Mouse (Mus musculus) liver, embryonic 16.5 days (tissue): Measurements from ENCODE around the gene Dusp5. TPM values are rescaled to one million over a fixed set of nuclear protein-coding genes. Genes with fewer than 3 reads are reported as not detected.

Source experiments
- ATAC-seq: fragments of 200-750 bp; cut with Nextera tagmentation; 2 replicates; pipeline ENCODE4 v1.8.0; 2017; ENCODE audit warnings: low read depth, mild to moderate bottlenecking, moderate number of reproducible peaks, moderate library complexity
- H3K27ac ChIP-seq: fragments of 300-500 bp; sonication (generic); 2 replicates; pipeline ENCODE4 v1.5.1; 2014; ENCODE audit warnings: mild to moderate bottlenecking, low read length
- H3K27me3 ChIP-seq: fragments of 300-500 bp; sonication (generic); 2 replicates; pipeline ENCODE4 v1.6.1; 2014; ENCODE audit warnings: low read depth, low read length, mixed read lengths; ENCODE audit not compliant: control insufficient read depth, insufficient read depth
- H3K36me3 ChIP-seq: fragments of 300-500 bp; sonication (generic); 2 replicates; pipeline ENCODE4 v1.6.1; 2014; ENCODE audit warnings: mild to moderate bottlenecking; ENCODE audit not compliant: control insufficient read depth, insufficient read depth
- H3K4me1 ChIP-seq: fragments of 300-500 bp; sonication (generic); 2 replicates; pipeline ENCODE4 v1.6.1; 2014; ENCODE audit warnings: low read depth, low read length, mixed read lengths; ENCODE audit not compliant: control insufficient read depth
- H3K4me2 ChIP-seq: fragments of 300-500 bp; sonication (generic); 2 replicates; pipeline ENCODE4 v1.6.1; 2014; ENCODE audit warnings: low read depth, low read length, mixed read lengths
- H3K4me3 ChIP-seq: fragments of 300-500 bp; sonication (generic); 2 replicates; pipeline ENCODE4 v1.5.1; 2014; ENCODE audit warnings: low read depth, mild to moderate bottlenecking, low read length
- H3K9ac ChIP-seq: fragments of 300-500 bp; sonication (generic); 2 replicates; pipeline ENCODE4 v1.6.1; 2014; ENCODE audit warnings: low read depth, low read length
- H3K9me3 ChIP-seq: fragments of 300-500 bp; sonication (generic); replicated peaks from 2 replicates; pipeline ENCODE4 v1.6.1; 2016; ENCODE audit warnings: low read length; ENCODE audit not compliant: control insufficient read depth
- WGBS: fragments of 180-500 bp; shearing (Covaris S2); extraction: QIAGEN DNeasy Blood & Tissue Kit; methylation state at CpG from one replicate; pipeline ENCODE4 v1.1.7; 2014; ENCODE audit not compliant: insufficient replicate concordance; 5-methylcytosine and 5-hydroxymethylcytosine counted together
- polyA plus RNA-seq: library from polyadenylated mRNA; unstranded; fragments of >200 nt; fragmentation: Nextera tagmentation; extraction: Ambion mirVana; gene quantifications from 2 replicates; pipeline ENCODE4 v1.2.1, GENCODE M21; 2015

The Dusp5 gene
- 1.9 and 2.3 TPM in 2 replicates for polyA plus RNA-seq

DNA sequence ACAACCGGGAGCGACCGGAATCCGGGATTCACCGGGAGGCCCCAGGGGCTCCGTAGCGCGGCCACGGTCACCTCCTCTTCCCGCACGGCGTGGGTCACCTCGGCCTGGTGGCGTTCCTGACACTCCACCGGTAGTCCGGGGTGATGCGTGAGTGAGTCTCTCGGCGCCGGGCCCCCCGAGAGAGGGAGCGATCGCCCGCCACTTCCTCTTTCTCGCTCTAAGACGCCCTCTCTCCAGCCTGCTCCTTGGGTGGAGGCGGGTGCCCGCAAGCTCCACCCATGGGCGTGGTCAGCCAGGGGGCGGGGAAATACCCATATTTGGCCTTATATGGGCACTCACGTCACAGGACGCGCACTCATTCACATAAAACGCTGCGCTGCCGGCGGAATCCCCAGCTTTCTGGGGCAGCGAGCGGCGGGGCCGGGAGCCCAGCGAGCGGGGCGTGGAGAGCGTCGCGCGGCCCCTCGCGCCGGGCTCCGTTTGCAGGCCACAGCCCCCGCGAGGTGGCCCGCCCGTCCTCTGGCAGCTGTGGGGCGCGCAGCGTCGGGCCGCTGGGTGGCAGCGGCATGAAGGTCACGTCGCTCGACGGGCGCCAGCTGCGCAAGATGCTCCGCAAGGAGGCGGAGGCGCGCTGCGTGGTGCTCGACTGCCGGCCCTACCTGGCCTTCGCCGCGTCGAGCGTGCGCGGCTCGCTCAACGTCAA lies at the start of gene Dusp5:
Dusp5 (plus strand) TSS at position 358 of the 703 bp plus-strand sequence.
- peak; percentile 90 for ATAC-seq
- Histone ChIP-seq H3K9me3 (no peaks in the 10 kb centered on the region), H3K9ac (peak within 1 kb of the TSS; percentile 67), H3K27ac (no peak within 1 kb of the TSS; the same call in 1 of the 2 replicates), H3K4me3 (peak within 1 kb of the TSS; percentile 70), H3K4me2 (peak within 1 kb of the TSS; percentile 84), H3K4me1 (peaks cover 18% of the 10 kb centered on the region), H3K36me3 (no peaks in the 10 kb centered on the region), H3K27me3 (peaks cover 43% of the 10 kb centered on the region)
- under 1% methylated on average over 70 of the region's 84 CpGs for WGBS

DNA sequence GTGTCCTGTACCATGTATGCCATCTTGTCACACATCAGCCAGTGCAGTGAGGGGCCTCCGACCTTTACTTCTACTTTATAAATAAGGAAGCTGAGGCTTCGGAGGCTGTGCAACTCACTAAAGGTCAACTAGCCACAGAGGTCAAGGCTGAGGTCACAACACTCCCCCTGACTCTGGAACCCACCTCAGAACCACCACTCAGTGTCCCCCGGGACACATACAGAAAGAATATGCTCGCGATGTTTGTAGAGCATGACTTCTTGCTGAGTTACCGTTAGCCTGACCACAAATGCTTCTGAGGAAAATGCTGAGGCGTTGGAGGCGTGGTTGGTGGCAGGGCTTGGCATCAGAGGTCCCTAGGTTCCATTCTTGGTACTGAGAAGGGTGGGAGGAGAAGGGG lies 49.3 kb upstream of the Dusp5 start:
- Histone ChIP-seq H3K36me3 (no peaks in the 10 kb centered on the region), H3K4me3 (no peak overlapping the region), H3K9me3 (no peaks in the 10 kb centered on the region), H3K27ac (no peak overlapping the region), H3K4me2 (no peak overlapping the region), H3K27me3 (no peaks in the 10 kb centered on the region), H3K9ac (no peak overlapping the region), H3K4me1 (peaks cover 6% of the 10 kb centered on the region; the same call in 1 of the 2 replicates)
- 13% methylated on average over 8 of the region's 8 CpGs for WGBS
- ATAC-seq = no peak

DNA sequence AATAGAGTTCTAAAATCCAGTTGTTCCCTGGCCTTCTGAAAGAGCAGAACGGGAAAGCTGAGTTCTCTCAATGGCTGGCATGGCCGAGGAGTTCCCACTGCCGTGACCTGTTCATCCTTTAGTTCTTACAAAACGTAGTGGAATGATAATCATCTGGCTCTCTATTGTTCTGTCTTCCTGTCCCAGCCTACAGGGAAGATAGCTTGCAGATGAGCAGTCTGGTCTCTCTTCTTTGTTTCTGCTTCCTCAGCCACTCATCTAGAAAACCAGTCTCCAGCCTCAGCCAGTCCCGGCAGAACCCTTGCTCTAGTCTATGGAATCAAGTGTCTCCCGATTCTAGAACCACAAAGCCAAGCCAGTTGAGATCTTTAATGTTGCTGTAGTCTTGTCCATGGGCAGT lies 46.8 kb upstream of the Dusp5 start:
- Histone ChIP-seq H3K27me3 (no peaks in the 10 kb centered on the region), H3K4me1 (no peaks in the 10 kb centered on the region; the same call in 1 of the 2 replicates), H3K9ac (no peak overlapping the region), H3K4me3 (no peak overlapping the region), H3K36me3 (no peaks in the 10 kb centered on the region), H3K9me3 (no peaks in the 10 kb centered on the region), H3K4me2 (no peak overlapping the region), H3K27ac (no peak overlapping the region)
- 48% methylated on average over 6 of the region's 6 CpGs for WGBS
- ATAC-seq = no peak

DNA sequence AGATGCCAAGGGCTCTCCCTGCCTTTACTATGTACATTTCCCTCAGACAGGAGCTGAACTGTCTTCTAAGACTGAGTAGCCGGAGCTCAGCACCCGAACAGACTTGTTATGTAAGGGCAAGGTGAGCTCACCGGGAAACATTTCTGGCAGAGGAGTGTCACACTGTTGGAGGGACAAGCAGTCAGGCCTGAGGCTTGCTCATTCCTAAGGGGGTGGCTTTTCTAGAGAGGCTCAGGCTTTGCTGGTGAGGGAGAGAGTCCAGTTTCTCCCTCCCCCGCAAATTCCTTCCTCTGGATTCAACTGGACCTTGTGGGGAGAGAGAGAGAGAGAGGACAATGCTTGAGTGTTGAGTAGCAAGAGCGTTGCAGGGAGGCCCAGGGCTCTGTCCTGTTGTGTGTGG lies 46.4 kb upstream of the Dusp5 start:
- WGBS = 58% methylated on average over 5 of the region's 5 CpGs
- H3K27me3 ChIP-seq = no peaks in the 10 kb centered on the region
- no peaks in the 10 kb centered on the region for H3K4me1 ChIP-seq
- H3K4me2 ChIP-seq = no peak overlapping the region
- H3K4me3 ChIP-seq = no peak overlapping the region
- H3K9ac ChIP-seq = no peak overlapping the region
- no peak overlapping the region for H3K27ac ChIP-seq
- no peak for ATAC-seq
- H3K9me3 ChIP-seq = no peaks in the 10 kb centered on the region
- H3K36me3 ChIP-seq = no peaks in the 10 kb centered on the region

DNA sequence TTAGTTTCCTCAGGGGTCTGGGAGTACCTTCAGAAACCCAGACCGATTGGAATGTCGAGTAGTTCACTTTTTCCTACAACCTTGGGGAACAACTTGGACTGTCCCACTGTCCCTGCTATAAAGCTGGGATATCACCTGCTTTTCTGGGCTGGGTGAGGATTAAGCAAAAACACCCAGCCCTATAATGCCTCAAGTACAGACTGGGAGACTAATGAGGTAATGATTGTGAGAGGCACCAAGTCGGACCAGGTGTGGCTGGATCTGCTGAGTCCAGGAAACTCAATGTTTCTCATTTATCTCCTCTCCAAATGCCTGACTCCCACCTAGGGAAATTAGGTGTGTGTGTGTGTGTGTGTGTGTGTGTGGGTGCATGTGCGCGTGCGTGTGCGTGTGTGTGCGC lies 44.9 kb upstream of the Dusp5 start:
- no peak overlapping the region for H3K9ac ChIP-seq
- 78% methylated on average over 8 of the region's 8 CpGs for WGBS
- H3K4me3 ChIP-seq = no peak overlapping the region
- no peak overlapping the region for H3K27ac ChIP-seq
- no peak overlapping the region for H3K4me2 ChIP-seq
- no peaks in the 10 kb centered on the region for H3K4me1 ChIP-seq
- no peaks in the 10 kb centered on the region for H3K36me3 ChIP-seq
- no peak for ATAC-seq
- no peaks in the 10 kb centered on the region for H3K27me3 ChIP-seq
- H3K9me3 ChIP-seq = no peaks in the 10 kb centered on the region

DNA sequence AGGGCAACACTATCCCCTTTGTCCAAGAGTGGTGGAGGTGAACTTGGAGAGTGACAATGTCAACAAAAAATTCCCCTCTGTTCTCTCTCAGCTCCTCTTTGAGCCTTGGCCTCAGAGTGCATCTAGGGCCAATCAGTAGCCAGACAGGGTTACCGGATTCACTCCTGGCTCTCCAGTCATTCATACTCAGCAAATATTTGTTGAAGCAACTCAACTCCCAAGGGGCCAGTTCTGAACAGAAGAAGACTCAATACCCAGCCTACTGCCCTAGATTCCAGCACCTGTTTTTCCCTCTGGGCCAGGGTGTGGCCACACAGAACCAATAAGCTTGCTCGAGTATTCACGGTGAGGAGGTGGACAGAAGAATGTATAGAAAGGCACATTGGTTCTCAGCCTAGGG lies 44.0 kb upstream of the Dusp5 start:
- H3K27me3 ChIP-seq = no peaks in the 10 kb centered on the region
- no peak overlapping the region for H3K4me3 ChIP-seq
- no peak overlapping the region for H3K27ac ChIP-seq
- no peaks in the 10 kb centered on the region for H3K4me1 ChIP-seq
- H3K4me2 ChIP-seq = no peak overlapping the region
- H3K9me3 ChIP-seq = no peaks in the 10 kb centered on the region
- no peaks in the 10 kb centered on the region for H3K36me3 ChIP-seq
- ATAC-seq = no peak
- H3K9ac ChIP-seq = no peak overlapping the region
- 67% methylated on average over 3 of the region's 3 CpGs for WGBS

DNA sequence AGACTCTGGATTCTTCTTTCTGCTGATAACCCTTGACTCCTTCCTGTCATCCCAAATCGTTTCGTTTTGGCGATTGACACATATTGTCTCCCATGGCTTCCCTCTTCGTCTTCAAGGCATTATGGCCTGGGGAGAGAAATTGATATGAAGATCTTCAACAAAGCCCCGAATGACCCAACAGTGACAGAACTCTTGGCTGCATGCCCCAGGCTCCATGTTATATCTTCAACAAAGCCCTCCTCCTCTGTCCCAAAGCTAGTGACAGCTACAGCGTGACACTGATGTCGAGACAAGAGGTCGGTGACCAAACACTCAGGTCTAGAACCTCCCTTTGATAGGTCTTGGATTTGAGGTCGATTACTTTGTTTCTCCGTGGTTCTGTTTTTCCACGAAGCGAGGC lies 39.7 kb upstream of the Dusp5 start:
- H3K36me3 ChIP-seq = no peaks in the 10 kb centered on the region
- no peaks in the 10 kb centered on the region for H3K27me3 ChIP-seq
- no peaks in the 10 kb centered on the region for H3K4me1 ChIP-seq
- H3K4me2 ChIP-seq = no peak overlapping the region
- WGBS = 59% methylated on average over 12 of the region's 12 CpGs
- no peak overlapping the region for H3K9ac ChIP-seq
- no peaks in the 10 kb centered on the region for H3K9me3 ChIP-seq
- no peak overlapping the region for H3K4me3 ChIP-seq
- H3K27ac ChIP-seq = no peak overlapping the region
- no peak for ATAC-seq

DNA sequence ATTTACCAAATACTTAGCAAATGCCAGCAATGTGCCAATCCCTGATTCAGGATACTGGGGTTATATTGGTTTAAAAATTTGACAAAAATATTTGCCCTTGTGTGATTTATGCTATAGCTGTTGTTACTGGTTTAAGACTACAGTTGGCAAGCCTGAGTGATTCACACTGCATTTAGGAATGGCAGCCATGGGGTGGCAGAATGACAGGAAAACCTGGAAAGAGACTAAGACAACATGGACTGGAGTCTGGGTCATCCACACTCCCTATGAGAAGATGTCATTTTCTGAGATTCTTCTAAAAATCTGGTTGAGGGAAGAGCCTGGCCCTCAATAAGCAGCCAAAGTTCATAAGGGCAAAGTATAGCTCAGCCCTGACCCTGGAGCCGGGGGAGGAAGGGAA lies 39.0 kb upstream of the Dusp5 start:
- no peak overlapping the region for H3K9ac ChIP-seq

DNA sequence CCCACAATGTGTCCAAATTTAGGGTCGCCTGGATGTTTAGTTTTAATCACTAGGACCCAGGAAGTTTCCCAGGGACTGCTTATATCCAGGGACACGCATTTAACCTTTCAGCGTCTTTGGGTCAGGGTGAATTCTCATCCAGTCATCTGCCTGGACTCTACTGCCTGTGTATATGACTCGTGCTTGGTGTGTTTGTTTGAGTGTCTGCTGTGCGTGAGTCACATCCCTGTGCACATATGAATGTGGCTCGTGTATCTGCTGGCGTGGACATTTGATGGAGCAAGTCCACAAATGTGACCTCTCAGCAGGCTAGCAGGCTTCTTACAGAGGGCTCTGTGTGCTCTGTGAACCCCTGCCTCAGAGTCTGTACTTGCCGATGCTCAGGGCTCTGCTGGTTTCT lies 38.0 kb upstream of the Dusp5 start:
- 53% methylated on average over 8 of the region's 8 CpGs for WGBS
- Histone ChIP-seq H3K9me3 (no peaks in the 10 kb centered on the region), H3K36me3 (no peaks in the 10 kb centered on the region), H3K9ac (no peak overlapping the region), H3K4me2 (no peak overlapping the region), H3K4me3 (no peak overlapping the region), H3K27ac (no peak overlapping the region), H3K27me3 (no peaks in the 10 kb centered on the region), H3K4me1 (no peaks in the 10 kb centered on the region)
- ATAC-seq = no peak

More for the DNA sequence above, 39.0 kb upstream of the Dusp5 start:
- Histone ChIP-seq H3K27ac (no peak overlapping the region), H3K27me3 (no peaks in the 10 kb centered on the region), H3K4me1 (no peaks in the 10 kb centered on the region), H3K36me3 (no peaks in the 10 kb centered on the region), H3K4me2 (no peak overlapping the region), H3K9me3 (no peaks in the 10 kb centered on the region), H3K4me3 (no peak overlapping the region)
- WGBS = 64% methylated on average over 1 of the region's 1 CpGs
- no peak for ATAC-seq
